Mouse (Mus musculus): ENCODE data around the gene Olfr73. TPM values are rescaled to one million over a fixed set of nuclear protein-coding genes. Genes with fewer than 3 reads are reported as not detected.

The Olfr73 gene
- not detected for polyA plus RNA-seq (2017; shearing (Covaris generic))

GRCm38 (mm10) chr2:88037599-88037998 is at the start of gene Olfr73:
Olfr73 (minus strand) TSS chr2:88037699.

DNA sequence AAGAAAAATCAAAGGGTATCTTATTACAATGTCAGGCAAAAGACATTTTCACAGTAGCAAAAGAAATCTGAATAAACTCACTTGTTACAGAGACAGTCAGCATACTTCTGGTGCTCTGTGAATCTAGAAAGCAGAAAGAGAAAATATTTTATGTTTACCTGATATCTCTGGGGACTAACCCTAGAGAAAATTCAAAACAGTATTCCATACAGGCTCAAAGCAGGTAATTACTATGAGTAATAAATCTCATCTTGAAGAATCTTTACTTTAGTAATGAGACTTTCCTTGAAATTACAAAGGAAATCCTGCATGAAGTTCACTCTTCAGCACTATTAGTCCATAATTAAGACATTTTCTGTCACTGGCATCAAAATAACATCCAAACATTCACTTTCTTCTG is 34.2 kb upstream of the Olfr73 start, which contains the start of gene Olfr1163:
TSS of gene Olfr1163 (minus strand) at position 101 of the 400 bp plus-strand sequence.

DNA sequence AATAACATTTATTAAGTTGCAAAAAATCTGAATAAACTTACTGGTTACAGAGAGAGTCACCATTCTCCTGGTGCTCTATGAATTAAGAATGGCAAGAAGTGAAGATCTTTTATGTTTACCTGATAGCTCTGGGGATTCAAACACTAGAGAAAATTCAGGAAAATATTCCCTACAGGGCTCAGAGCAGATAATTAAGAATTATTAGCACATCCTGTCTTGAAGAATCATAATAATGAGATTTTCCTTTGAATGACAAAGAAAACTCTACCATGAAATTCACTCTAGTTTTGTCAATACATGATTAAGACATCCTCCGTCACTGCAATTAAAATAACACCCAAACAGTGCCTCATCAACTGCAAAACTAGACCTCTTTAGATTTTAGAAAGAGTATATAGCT is 13.5 kb upstream of the Olfr73 start, which contains the start of gene Olfr1162:
TSS of gene Olfr1162 (minus strand) at position 101 of the 400 bp plus-strand sequence.

DNA sequence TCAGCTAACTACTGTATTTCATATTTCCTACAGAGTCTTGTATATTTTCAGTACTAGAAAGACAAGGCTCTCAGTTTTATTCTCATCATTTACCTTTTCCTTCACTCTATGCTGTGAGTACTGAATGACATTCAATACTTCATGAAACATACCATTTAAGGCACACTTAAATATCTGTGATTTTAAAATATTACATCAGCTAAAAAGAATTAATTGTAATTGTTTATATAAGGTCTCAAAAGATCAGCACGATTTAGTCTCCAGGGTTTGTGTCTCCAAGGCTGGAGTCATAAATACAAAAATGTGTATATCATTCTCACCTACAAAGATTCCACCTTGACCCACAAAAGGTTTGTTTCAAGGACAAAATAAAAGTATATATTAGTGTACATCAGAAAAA is 15.0 kb downstream of the Olfr73 start, which contains the start of gene Olfr1161:
TSS of gene Olfr1161 (plus strand) at position 301 of the 400 bp plus-strand sequence.

GRCm38 (mm10) chr2:88007515-88008318 is 29.8 kb downstream of the Olfr73 start, which contains the start of gene Olfr1160:
Olfr1160 (minus strand) TSS chr2:88008268.

GRCm38 (mm10) chr2:87989813-87990212 is 47.7 kb downstream of the Olfr73 start, which contains the start of gene Olfr1158:
Olfr1158 (plus strand) TSS chr2:87990113.

Other genes starting within 250 kb of the Olfr73 start
- gene Olfr1143, start 237.1 kb downstream of the Olfr73 start, polyA plus RNA-seq (2017; shearing (Covaris generic)) = not detected
- not detected for gene Olfr1145, start 227.9 kb downstream of the Olfr73 start, polyA plus RNA-seq (2017; shearing (Covaris generic))
- gene Olfr1148, start 207.2 kb downstream of the Olfr73 start, polyA plus RNA-seq (2017; shearing (Covaris generic)) = 0.28 TPM
- gene Olfr1150-ps1, start 193.7 kb downstream of the Olfr73 start, polyA plus RNA-seq (2017; shearing (Covaris generic)) = not detected
- not detected for gene Olfr1151, start 181.8 kb downstream of the Olfr73 start, polyA plus RNA-seq (2017; shearing (Covaris generic))
- gene Olfr1152, start 171.2 kb downstream of the Olfr73 start, polyA plus RNA-seq (2017; shearing (Covaris generic)) = 0.09 TPM
- gene Olfr1153, start 142.7 kb downstream of the Olfr73 start, polyA plus RNA-seq (2017; shearing (Covaris generic)) = not detected
- gene Olfr1154, start 132.5 kb downstream of the Olfr73 start, polyA plus RNA-seq (2017; shearing (Covaris generic)) = not detected
- gene Olfr1155, start 92.6 kb downstream of the Olfr73 start, polyA plus RNA-seq (2017; shearing (Covaris generic)) = not detected
- 0.20 TPM for gene Olfr1156, start 84.6 kb downstream of the Olfr73 start, polyA plus RNA-seq (2017; shearing (Covaris generic))
- not detected for gene Olfr1157, start 69.4 kb downstream of the Olfr73 start, polyA plus RNA-seq (2017; shearing (Covaris generic))
- not detected for gene Olfr74, start 63.0 kb downstream of the Olfr73 start, polyA plus RNA-seq (2017; shearing (Covaris generic))
- not detected for gene Olfr1158, start 47.6 kb downstream of the Olfr73 start, polyA plus RNA-seq (2017; shearing (Covaris generic))
- gene Olfr1160, start 29.4 kb downstream of the Olfr73 start, polyA plus RNA-seq (2017; shearing (Covaris generic)) = 0.16 TPM
- gene Olfr1161, start 14.9 kb downstream of the Olfr73 start, polyA plus RNA-seq (2017; shearing (Covaris generic)) = not detected
- 0.10 TPM for gene Olfr1162, start 13.4 kb upstream of the Olfr73 start, polyA plus RNA-seq (2017; shearing (Covaris generic))
- not detected for gene Olfr1163, start 34.1 kb upstream of the Olfr73 start, polyA plus RNA-seq (2017; shearing (Covaris generic))
- gene Olfr1164, start 56.3 kb upstream of the Olfr73 start, polyA plus RNA-seq (2017; shearing (Covaris generic)) = not detected
- not detected for gene Olfr1166, start 90.6 kb upstream of the Olfr73 start, polyA plus RNA-seq (2017; shearing (Covaris generic))
- gene Olfr1167, start 117.5 kb upstream of the Olfr73 start, polyA plus RNA-seq (2017; shearing (Covaris generic)) = not detected
- not detected for gene Olfr1168, start 144.2 kb upstream of the Olfr73 start, polyA plus RNA-seq (2017; shearing (Covaris generic))
- not detected for gene Olfr1170, start 190.6 kb upstream of the Olfr73 start, polyA plus RNA-seq (2017; shearing (Covaris generic))
- gene Olfr1173, start 242.2 kb upstream of the Olfr73 start, polyA plus RNA-seq (2017; shearing (Covaris generic)) = 0.10 TPM